7 mouse cellular contexts compared by ENCODE assay signal in the genomic region with DNA sequence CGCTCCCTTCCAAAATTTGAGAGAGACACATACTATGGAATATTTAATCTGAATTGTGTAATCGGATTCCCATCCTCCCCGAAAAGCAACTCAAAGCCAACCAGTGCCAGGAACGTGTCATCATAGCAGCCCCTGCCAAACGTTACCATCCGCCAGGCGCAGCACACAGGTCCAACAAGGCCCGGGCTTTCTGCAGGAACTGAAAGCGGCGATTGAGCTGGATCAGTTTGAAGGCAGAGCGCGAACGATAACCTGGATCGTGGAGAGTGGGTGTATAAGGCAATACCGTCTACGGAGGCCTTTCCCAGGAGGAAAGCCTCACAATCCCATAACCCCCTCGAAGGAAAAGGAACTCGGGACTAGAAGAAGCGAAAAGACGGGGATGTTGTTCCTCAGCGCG. TPM values are rescaled to one million over a fixed set of nuclear protein-coding genes. Genes with fewer than 3 reads are reported as not detected.
DNase-seq lines count a peak whose midpoint lies in the region; ATAC-seq and TF ChIP-seq lines count a peak whose summit lies in the region.

No protein-coding gene starts in this region.

- DNase-seq in lung, adult 2 months = no peak
- no peak for DNase-seq in lung, postnatal 25 days (ENCODE audit: low spot score)
- DNase-seq in embryonic facial prominence, embryonic 10.5 days (ENCODE audit: low spot score) = no peak
- DNase-seq in midbrain, embryonic 11.5 days (ENCODE audit: low spot score, missing footprints) = no peak
- DNase-seq in T-cell, adult 2 months (ENCODE audit: low spot score) = no peak
- no peak for DNase-seq in urinary bladder, adult 18-20 months (ENCODE audit: low spot score in 2 of 2)

- no peak for TF ChIP-seq CTCF in lung, adult 2 months (IDR thresholded peaks at IDR 0.05; ENCODE audit: insufficient read depth, low read length)

- TF ChIP-seq POLR2A in lung, adult 2 months (IDR thresholded peaks at IDR 0.05; ENCODE audit: borderline replicate concordance, extremely low read depth, low read depth, low read length) = no peak

- 1% methylated on average over 22 of the region's 22 CpGs for WGBS in lung, adult 2 months
- 4% methylated on average over 22 of the region's 22 CpGs for WGBS in embryonic facial prominence, embryonic 10.5 days
- 6% methylated on average over 22 of the region's 22 CpGs for WGBS in hindbrain, embryonic 12.5 days
- 4% methylated on average over 22 of the region's 22 CpGs for WGBS in midbrain, embryonic 11.5 days

- H3K36me3 ChIP-seq in embryonic facial prominence, embryonic 10.5 days (replicated peaks) = peaks cover 76% of the 10 kb centered on the region
- H3K36me3 ChIP-seq in hindbrain, embryonic 12.5 days = peaks cover 63% of the 10 kb centered on the region
- peaks cover 15% of the 10 kb centered on the region for H3K36me3 ChIP-seq in midbrain, embryonic 11.5 days (ENCODE audit: control insufficient read depth, insufficient read depth, low read length)

- peak overlapping the region; percentile 92 for H3K4me3 ChIP-seq in lung, adult 2 months (replicated peaks; ENCODE audit: extremely low read depth, low read depth, low read length)
- peak overlapping the region; percentile 82 for H3K4me3 ChIP-seq in embryonic facial prominence, embryonic 10.5 days
- H3K4me3 ChIP-seq in hindbrain, embryonic 12.5 days = peak overlapping the region; percentile 69
- peak overlapping the region; percentile 88 for H3K4me3 ChIP-seq in midbrain, embryonic 11.5 days (ENCODE audit: low read depth, low read length)

- H3K9me3 ChIP-seq in embryonic facial prominence, embryonic 10.5 days = no peaks in the 10 kb centered on the region
- H3K9me3 ChIP-seq in hindbrain, embryonic 12.5 days (replicated peaks) = no peaks in the 10 kb centered on the region
- H3K9me3 ChIP-seq in midbrain, embryonic 11.5 days (ENCODE audit: control insufficient read depth, low read length) = no peaks in the 10 kb centered on the region

- no peaks in the 10 kb centered on the region; the same call in 1 of the 2 replicates for H3K4me1 ChIP-seq in lung, adult 2 months (ENCODE audit: control insufficient read depth, insufficient read depth, low read length)
- peaks cover 25% of the 10 kb centered on the region for H3K4me1 ChIP-seq in embryonic facial prominence, embryonic 10.5 days
- H3K4me1 ChIP-seq in hindbrain, embryonic 12.5 days = peaks cover 21% of the 10 kb centered on the region
- H3K4me1 ChIP-seq in midbrain, embryonic 11.5 days (ENCODE audit: control insufficient read depth, insufficient read depth, low read length) = peaks cover 15% of the 10 kb centered on the region

- H3K4me2 ChIP-seq in hindbrain, embryonic 12.5 days (replicated peaks) = peak overlapping the region; percentile 84
- peak overlapping the region; percentile 64 for H3K4me2 ChIP-seq in midbrain, embryonic 11.5 days

- 0 out of 2 replicates have a peak, but pooled peaks have one; percentile 10 for ATAC-seq in hindbrain, embryonic 12.5 days (ENCODE audit: low FRiP score)
- no peak for ATAC-seq in midbrain, embryonic 11.5 days (ENCODE audit: low FRiP score)

- peak overlapping the region; percentile 87 for H3K9ac ChIP-seq in hindbrain, embryonic 12.5 days
- H3K9ac ChIP-seq in midbrain, embryonic 11.5 days (ENCODE audit: low read length) = peak overlapping the region; percentile 86

- no peaks in the 10 kb centered on the region for H3K27me3 ChIP-seq in embryonic facial prominence, embryonic 10.5 days (replicated peaks; ENCODE audit: low read depth, poor library complexity, severe bottlenecking)
- H3K27me3 ChIP-seq in hindbrain, embryonic 12.5 days = no peaks in the 10 kb centered on the region
- H3K27me3 ChIP-seq in midbrain, embryonic 11.5 days (ENCODE audit: control insufficient read depth, insufficient read depth, low read length) = no peaks in the 10 kb centered on the region

- peak overlapping the region; percentile 92 for H3K27ac ChIP-seq in embryonic facial prominence, embryonic 10.5 days (replicated peaks)
- no peak overlapping the region for H3K27ac ChIP-seq in hindbrain, embryonic 12.5 days
- H3K27ac ChIP-seq in midbrain, embryonic 11.5 days (ENCODE audit: low read depth, low read length) = no peak overlapping the region

RNA-seq across cellular contexts. Expression of a gene that starts 0.7 kb away (rescaled TPM):
- polyA plus RNA-seq in lung, adult 2 months (2012; rRNA removed) = 7.0 and 10.0 TPM in 2 replicates
- 85.3 and 92.0 TPM in 2 replicates for polyA plus RNA-seq in embryonic facial prominence, embryonic 10.5 days (2016; fragmentation: Nextera tagmentation; extraction: Ambion mirVana)
- polyA plus RNA-seq in hindbrain, embryonic 12.5 days (2016; fragmentation: Nextera tagmentation; extraction: Ambion mirVana) = 52.5 and 53.4 TPM in 2 replicates
- 67.3 and 71.4 TPM in 2 replicates for polyA plus RNA-seq in midbrain, embryonic 11.5 days (2014; fragmentation: Nextera tagmentation; extraction: Ambion mirVana)

RNA-seq across cellular contexts. Expression of a gene that starts 0.8 kb away (rescaled TPM):
- polyA plus RNA-seq in lung, adult 2 months (2012; rRNA removed) = 28.4 and 50.0 TPM in 2 replicates
- polyA plus RNA-seq in embryonic facial prominence, embryonic 10.5 days (2016; fragmentation: Nextera tagmentation; extraction: Ambion mirVana) = 419 and 430 TPM in 2 replicates
- 314 and 337 TPM in 2 replicates for polyA plus RNA-seq in hindbrain, embryonic 12.5 days (2016; fragmentation: Nextera tagmentation; extraction: Ambion mirVana)
- polyA plus RNA-seq in midbrain, embryonic 11.5 days (2014; fragmentation: Nextera tagmentation; extraction: Ambion mirVana) = 396 and 404 TPM in 2 replicates

RNA-seq across cellular contexts. Expression of a gene that starts 17.6 kb away (rescaled TPM):
- 107 and 125 TPM in 2 replicates for polyA plus RNA-seq in lung, adult 2 months (2012; rRNA removed)
- polyA plus RNA-seq in embryonic facial prominence, embryonic 10.5 days (2016; fragmentation: Nextera tagmentation; extraction: Ambion mirVana) = 35.9 and 37.1 TPM in 2 replicates
- polyA plus RNA-seq in hindbrain, embryonic 12.5 days (2016; fragmentation: Nextera tagmentation; extraction: Ambion mirVana) = 35.1 and 35.9 TPM in 2 replicates
- 23.0 and 26.5 TPM in 2 replicates for polyA plus RNA-seq in midbrain, embryonic 11.5 days (2014; fragmentation: Nextera tagmentation; extraction: Ambion mirVana)

RNA-seq across cellular contexts. Expression of a gene that starts 21.3 kb away (rescaled TPM):
- 0.05 and 0.06 TPM in 2 replicates for polyA plus RNA-seq in lung, adult 2 months (2012; rRNA removed)
- 0.21 and 0.28 TPM in 2 replicates for polyA plus RNA-seq in embryonic facial prominence, embryonic 10.5 days (2016; fragmentation: Nextera tagmentation; extraction: Ambion mirVana)
- 0.15 and 0.29 TPM in 2 replicates for polyA plus RNA-seq in hindbrain, embryonic 12.5 days (2016; fragmentation: Nextera tagmentation; extraction: Ambion mirVana)
- 0.04 TPM in 2 replicates for polyA plus RNA-seq in midbrain, embryonic 11.5 days (2014; fragmentation: Nextera tagmentation; extraction: Ambion mirVana)

RNA-seq across cellular contexts. Expression of a gene that starts 38.4 kb away (rescaled TPM):
- 8.8 and 13.3 TPM in 2 replicates for polyA plus RNA-seq in lung, adult 2 months (2012; rRNA removed)
- 107 and 108 TPM in 2 replicates for polyA plus RNA-seq in embryonic facial prominence, embryonic 10.5 days (2016; fragmentation: Nextera tagmentation; extraction: Ambion mirVana)
- 111 and 117 TPM in 2 replicates for polyA plus RNA-seq in hindbrain, embryonic 12.5 days (2016; fragmentation: Nextera tagmentation; extraction: Ambion mirVana)
- polyA plus RNA-seq in midbrain, embryonic 11.5 days (2014; fragmentation: Nextera tagmentation; extraction: Ambion mirVana) = 105 and 110 TPM in 2 replicates
